Mouse (Mus musculus): ENCODE results near the gene Zcwpw1.
A peak's percentile ranks its signal among the peaks of the same experiment; 100 is the strongest.

DNA sequence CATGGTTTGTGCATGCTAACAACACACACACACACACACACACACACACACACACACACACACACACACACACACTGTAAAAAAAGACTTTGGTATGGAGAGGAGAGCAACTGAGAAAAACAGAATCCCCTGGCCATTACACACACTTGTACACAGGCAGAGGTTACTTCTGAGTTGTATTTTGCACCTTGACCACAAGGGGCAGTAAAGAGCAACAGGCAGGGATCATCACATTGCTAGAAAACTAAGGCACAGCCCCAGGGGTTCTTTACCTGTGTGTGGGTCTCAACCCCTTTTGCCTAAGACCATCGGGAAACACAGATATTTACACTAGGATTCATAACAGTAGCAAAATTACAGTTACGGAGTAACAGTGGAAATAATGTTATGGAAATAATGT lies 16.9 kb upstream of the Zcwpw1 start:
- TF ChIP-seq CTCF (IDR thresholded peaks at IDR 0.05 in 2 of 3, conservative IDR thresholded peaks at IDR 0.05 in 1 of 3; ENCODE audit: control insufficient read depth in 1 of 3, insufficient read depth in 1 of 3, low read depth in 2 of 3, low read length in 3 of 3, poor library complexity in 1 of 3, severe bottlenecking in 1 of 3) (peak; percentile 51 to 97 (median 79)), MAZ (IDR thresholded peaks at IDR 0.05; ENCODE audit: low read depth, low read length) (no peak), NELFE (IDR thresholded peaks at IDR 0.05; ENCODE audit: low read depth, low read length) (no peak), GATA1 (IDR thresholded peaks at IDR 0.05; ENCODE audit: low read depth, low read length) (no peak), POLR2A (IDR thresholded peaks at IDR 0.05; ENCODE audit: control insufficient read depth in 1 of 2, insufficient read depth in 1 of 2, low read depth in 1 of 2, low read length in 2 of 2, poor library complexity in 1 of 2) (no peak), SIN3A (IDR thresholded peaks at IDR 0.05; ENCODE audit: low read length) (no peak), ZNF384 (IDR thresholded peaks at IDR 0.05; ENCODE audit: low read depth, low read length) (no peak), EP300 (IDR thresholded peaks at IDR 0.05; ENCODE audit: low read depth in 1 of 2, low read length in 2 of 2) (no peak), ZMIZ1 (IDR thresholded peaks at IDR 0.05; ENCODE audit: low read depth, low read length) (no peak), CHD2 (IDR thresholded peaks at IDR 0.05; ENCODE audit: low read length) (no peak), SMC3 (IDR thresholded peaks at IDR 0.05; ENCODE audit: low read depth, low read length) (peak; percentile 30; the same call in 1 of the 2 replicates)
